Mouse (Mus musculus): ENCODE data around the gene Man2b2. TPM values are rescaled to one million over a fixed set of nuclear protein-coding genes. Genes with fewer than 3 reads are reported as not detected.

Gene Man2b2
- total RNA-seq, 2 experiments from 2014 or later = 29.5 to 31.9 TPM

DNA sequence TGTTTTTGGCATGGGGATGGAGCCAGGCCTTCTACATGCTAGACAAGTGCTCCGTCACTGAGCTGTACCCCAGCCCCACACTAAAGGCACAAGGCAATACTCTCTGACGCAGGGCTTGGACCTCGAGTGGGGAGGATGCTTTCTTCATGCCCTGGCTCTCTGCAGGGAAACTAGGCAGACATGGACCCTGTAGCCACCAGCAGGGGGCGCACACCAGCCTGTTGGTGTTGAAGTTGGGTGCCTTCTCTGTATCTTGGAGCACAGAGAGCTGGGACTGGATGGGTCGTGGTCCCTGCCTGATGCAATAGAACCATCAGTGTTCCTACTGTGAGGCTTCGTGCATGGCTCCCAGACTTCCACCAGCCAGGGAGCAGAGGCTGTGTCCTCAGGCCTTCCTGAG is 10.3 kb downstream of the Man2b2 start:
- peak; percentile 93 for TF ChIP-seq CTCF (conservative IDR thresholded peaks at IDR 0.05)
- Histone ChIP-seq H3K27ac (no peak overlapping the region), H3K4me3 (no peak overlapping the region)
- peak; percentile 46 to 76 for DNase-seq (ENCODE audit: low spot score in 2 of 2)

DNA sequence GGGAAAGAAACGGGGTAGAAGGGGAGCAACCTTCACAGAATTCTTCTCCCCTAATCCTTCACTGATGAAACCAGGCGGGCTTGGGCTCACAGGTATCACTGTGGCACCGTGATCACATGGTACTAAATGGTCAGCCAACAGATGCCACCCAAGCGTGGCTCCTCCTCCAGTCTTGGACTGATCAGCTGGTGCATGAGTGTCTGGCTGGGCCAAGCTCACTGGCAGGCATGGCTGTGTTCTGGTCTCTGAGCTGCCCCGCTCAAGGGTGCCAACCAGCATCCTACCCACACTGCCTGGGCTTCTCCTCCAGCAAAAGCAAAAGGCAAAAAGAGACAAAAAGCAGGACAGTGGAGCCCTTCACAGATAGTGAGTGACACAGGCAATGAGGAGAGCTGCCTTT is 10.7 kb downstream of the Man2b2 start:
- H3K4me3 ChIP-seq = no peak overlapping the region
- no peak overlapping the region for H3K27ac ChIP-seq
- TF ChIP-seq CTCF (conservative IDR thresholded peaks at IDR 0.05) = no peak
- DNase-seq (ENCODE audit: low spot score in 2 of 2) = no peak

DNA sequence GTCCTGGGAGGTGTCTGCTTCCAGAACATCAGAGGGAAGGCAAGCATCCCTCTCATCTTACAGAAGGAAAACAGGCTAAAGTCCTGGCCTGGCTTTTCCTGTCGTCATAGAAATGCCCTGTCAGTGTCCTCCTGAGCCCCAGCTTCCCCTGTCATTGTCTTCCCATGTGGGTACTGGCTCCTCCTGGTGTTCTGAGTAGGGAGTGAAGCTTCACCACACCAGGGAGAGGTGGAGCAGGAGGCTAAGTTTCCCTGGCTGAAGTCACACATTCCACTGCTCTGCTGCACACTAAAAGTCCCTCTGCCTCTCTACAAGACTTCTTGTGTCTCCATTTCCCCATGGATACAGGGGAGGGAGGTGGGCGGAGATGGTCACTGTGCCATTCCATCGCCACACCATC is 12.7 kb downstream of the Man2b2 start:
- peak; percentile 43 for TF ChIP-seq CTCF (conservative IDR thresholded peaks at IDR 0.05)
- Histone ChIP-seq H3K4me3 (no peak overlapping the region), H3K27ac (no peak overlapping the region)
- no peak for DNase-seq (ENCODE audit: low spot score in 2 of 2)

GRCm38 (mm10) chr5:36814554-36814953 is 15.9 kb downstream of the Man2b2 start:
- Histone ChIP-seq H3K4me3 (no peak overlapping the region), H3K27ac (no peak overlapping the region)
- no peak for DNase-seq (ENCODE audit: low spot score in 2 of 2)
- TF ChIP-seq CTCF (conservative IDR thresholded peaks at IDR 0.05) = peak; percentile 49

- DNase-seq (ENCODE audit: low spot score in 2 of 2) = peak; percentile 61 to 74
Measured at GRCm38 (mm10) chr5:36811413-36811812, 19.0 kb downstream of the Man2b2 start.

GRCm38 (mm10) chr5:36810634-36811033 is 19.8 kb downstream of the Man2b2 start:
- Histone ChIP-seq H3K4me3 (no peak overlapping the region), H3K27ac (no peak overlapping the region)
- TF ChIP-seq CTCF (conservative IDR thresholded peaks at IDR 0.05) = no peak
- no peak for DNase-seq (ENCODE audit: low spot score in 2 of 2)

More at GRCm38 (mm10) chr5:36811413-36811812, 19.0 kb downstream of the Man2b2 start:
- Histone ChIP-seq H3K4me3 (no peak overlapping the region), H3K27ac (no peak overlapping the region)
- peak; percentile 77 for TF ChIP-seq CTCF (conservative IDR thresholded peaks at IDR 0.05)

- DNase-seq (ENCODE audit: low spot score in 2 of 2) = no peak
- no peak for TF ChIP-seq CTCF (conservative IDR thresholded peaks at IDR 0.05)
Measured at GRCm38 (mm10) chr5:36809123-36809522, 21.3 kb downstream of the Man2b2 start.

GRCm38 (mm10) chr5:36807106-36807505 is 23.3 kb downstream of the Man2b2 start:
- H3K27ac ChIP-seq = no peak overlapping the region
- H3K4me3 ChIP-seq = no peak overlapping the region
- peak; percentile 23; the same call in 1 of the 2 replicates for TF ChIP-seq CTCF (conservative IDR thresholded peaks at IDR 0.05)
- DNase-seq (ENCODE audit: low spot score in 2 of 2) = no peak

More at GRCm38 (mm10) chr5:36809123-36809522, 21.3 kb downstream of the Man2b2 start:
- H3K4me3 ChIP-seq = no peak overlapping the region
- no peak overlapping the region for H3K27ac ChIP-seq

DNA sequence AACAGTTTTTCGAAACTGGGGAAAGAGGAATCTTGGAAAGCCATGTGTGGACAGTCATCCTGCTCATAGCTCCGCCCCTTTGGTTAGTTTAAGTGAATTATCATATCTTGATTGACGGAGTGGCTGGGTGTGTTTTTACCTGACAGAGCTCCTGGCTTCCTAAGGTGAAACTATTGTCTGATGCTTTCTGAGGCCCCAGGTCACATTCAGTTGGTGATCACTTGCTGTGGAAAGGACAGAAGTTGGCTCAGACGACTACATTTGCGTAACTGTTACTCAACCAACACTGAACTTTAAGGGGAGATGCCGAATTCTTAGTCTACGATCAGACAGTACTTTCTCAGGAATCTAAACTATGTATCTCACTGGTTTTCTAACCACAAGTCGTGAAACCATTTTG is 33.2 kb downstream of the Man2b2 start:
- peak overlapping the region; percentile 86 for H3K4me3 ChIP-seq
- no peak for DNase-seq (ENCODE audit: low spot score in 2 of 2)
- TF ChIP-seq CTCF (conservative IDR thresholded peaks at IDR 0.05) = no peak
- no peak overlapping the region for H3K27ac ChIP-seq

DNA sequence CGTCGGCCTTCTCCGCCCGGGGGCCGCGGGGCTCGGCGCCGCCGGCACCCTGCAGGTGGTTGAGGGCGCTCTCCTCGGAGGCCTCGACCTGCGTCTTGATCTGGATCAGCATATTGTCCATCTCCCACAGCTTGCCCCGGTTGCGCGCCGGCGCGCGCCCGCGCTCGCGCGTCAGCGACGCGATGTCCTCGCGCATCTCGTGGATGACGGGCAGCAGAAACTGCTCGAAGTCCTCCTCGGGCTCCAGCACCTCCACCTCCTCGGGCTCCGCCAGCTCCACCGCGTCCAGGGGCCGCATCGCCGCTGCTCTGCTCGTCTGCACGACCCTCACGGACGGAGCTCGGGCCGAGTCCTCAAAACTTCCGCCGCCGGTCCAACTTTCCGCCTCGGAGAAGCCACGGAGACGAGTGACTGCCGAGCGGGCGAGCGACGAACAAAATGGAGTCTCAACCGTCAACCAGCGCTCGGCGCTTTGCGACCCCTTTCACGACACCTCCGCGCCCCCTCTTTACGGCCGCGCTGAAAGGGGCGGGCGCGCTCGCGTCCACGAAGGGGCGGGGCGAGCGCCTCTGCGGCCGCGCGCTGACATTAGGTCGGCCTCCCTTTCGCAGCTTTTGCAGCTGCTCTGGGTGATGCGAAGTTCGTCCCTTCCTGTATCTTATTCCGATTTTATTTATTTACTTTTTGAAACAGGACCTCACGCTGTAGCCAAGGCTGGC is 34.0 kb downstream of the Man2b2 start, which contains the start of gene Mrfap1:
Gene Mrfap1, minus strand, starts transcription at position 477 of the 719 bp plus-strand sequence.
- Histone ChIP-seq H3K27ac (peak within 1 kb of the TSS; percentile 96), H3K4me3 (peak within 1 kb of the TSS; percentile 86)
- peak; percentile 93 to 94 for DNase-seq (ENCODE audit: low spot score in 2 of 2)

GRCm38 (mm10) chr5:36795647-36796295 is 34.7 kb downstream of the Man2b2 start:
- peak; percentile 84 to 85 for DNase-seq (ENCODE audit: low spot score in 2 of 2)
- Histone ChIP-seq H3K27ac (peak overlapping the region; percentile 96), H3K4me3 (peak overlapping the region; percentile 86)
- TF ChIP-seq CTCF (conservative IDR thresholded peaks at IDR 0.05) = peak; percentile 27

GRCm38 (mm10) chr5:36791861-36792260 is 38.6 kb downstream of the Man2b2 start:
- Histone ChIP-seq H3K27ac (no peak overlapping the region), H3K4me3 (no peak overlapping the region)
- no peak for TF ChIP-seq CTCF (conservative IDR thresholded peaks at IDR 0.05)
- no peak for DNase-seq (ENCODE audit: low spot score in 2 of 2)

DNA sequence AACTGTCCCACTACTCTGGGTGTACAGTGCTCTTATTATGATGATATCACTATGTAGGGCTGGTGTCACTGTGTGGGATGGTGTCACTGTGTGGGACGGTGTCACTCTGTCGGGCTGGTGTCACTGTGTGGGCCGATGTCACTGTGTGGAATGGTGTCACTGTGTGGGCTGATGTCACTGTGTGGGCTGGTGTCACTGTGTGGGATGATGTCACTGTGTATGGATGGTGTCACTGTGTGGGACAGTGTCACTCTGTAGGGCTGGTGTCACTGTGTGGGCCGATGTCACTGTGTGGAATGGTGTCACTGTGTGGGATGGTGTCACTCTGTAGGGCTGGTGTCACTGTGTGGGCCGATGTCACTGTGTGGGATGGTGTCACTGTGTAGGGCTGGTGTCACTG is 44.4 kb downstream of the Man2b2 start:
- no peak overlapping the region for H3K27ac ChIP-seq
- DNase-seq (ENCODE audit: low spot score in 2 of 2) = no peak
- no peak for TF ChIP-seq CTCF (conservative IDR thresholded peaks at IDR 0.05)
- H3K4me3 ChIP-seq = no peak overlapping the region

DNA sequence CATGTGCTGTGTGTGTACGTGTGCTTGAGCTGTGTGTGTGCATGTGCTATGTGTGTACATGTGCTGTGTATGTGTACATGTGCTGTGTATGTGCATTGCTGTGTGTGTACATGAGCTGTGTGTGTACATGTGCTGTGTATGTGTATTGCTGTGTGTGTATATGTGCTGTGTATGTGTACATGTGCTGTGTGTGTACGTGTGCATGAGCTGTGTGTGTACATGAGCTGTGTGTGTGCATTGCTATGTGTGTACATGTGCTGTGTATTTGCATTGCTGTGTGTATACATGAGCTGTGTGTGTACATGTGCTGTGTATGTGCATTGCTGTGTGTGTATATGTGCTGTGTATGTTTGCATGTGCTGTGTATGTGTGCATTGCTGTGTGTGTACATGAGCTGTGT is 50.9 kb downstream of the Man2b2 start:
- no peak for TF ChIP-seq CTCF (conservative IDR thresholded peaks at IDR 0.05)
- H3K4me3 ChIP-seq = no peak overlapping the region
- H3K27ac ChIP-seq = no peak overlapping the region
- no peak for DNase-seq (ENCODE audit: low spot score in 2 of 2)

All from layer of hippocampus, adult 2 months (tissue).